Mouse (Mus musculus) midbrain, embryonic 14.5 days (tissue): ENCODE measurements around the gene Dock8. TPM values are rescaled to one million over a fixed set of nuclear protein-coding genes. Genes with fewer than 3 reads are reported as not detected.

Experiments
- ATAC-seq: fragments of 200-750 bp; cut with Nextera tagmentation; 2 replicates; pipeline ENCODE4 v1.8.0; 2017; ENCODE audit warnings: moderate number of reproducible peaks, moderate library complexity; ENCODE audit not compliant: low FRiP score, low TSS enrichment
- DNase-seq: peaks from one replicate; pipeline ENCODE4 v3.0.0-alpha.2; 2015
- H3K27ac ChIP-seq: fragments of 300-500 bp; sonication (generic); replicated peaks from 2 replicates; pipeline ENCODE4 v1.5.1; 2014; ENCODE audit warnings: mild to moderate bottlenecking, low read depth, low read length, moderate library complexity
- H3K27me3 ChIP-seq: fragments of 300-500 bp; sonication (generic); 2 replicates; pipeline ENCODE4 v1.6.1; 2014; ENCODE audit warnings: low read length, control low read depth, mixed read lengths; ENCODE audit not compliant: control insufficient read depth, insufficient read depth
- H3K36me3 ChIP-seq: fragments of 300-500 bp; sonication (generic); 2 replicates; pipeline ENCODE4 v1.6.1; 2014; ENCODE audit warnings: low read length, control low read depth; ENCODE audit not compliant: control insufficient read depth, insufficient read depth
- H3K4me1 ChIP-seq: fragments of 300-500 bp; sonication (generic); 2 replicates; pipeline ENCODE4 v1.6.1; 2014; ENCODE audit warnings: mild to moderate bottlenecking, antibody characterized with exemption, low read length, control low read depth; ENCODE audit not compliant: control insufficient read depth, insufficient read depth
- H3K4me2 ChIP-seq: fragments of 300-500 bp; sonication (generic); 2 replicates; pipeline ENCODE4 v1.6.1; 2014; ENCODE audit warnings: mild to moderate bottlenecking, low read length, moderate library complexity
- H3K4me3 ChIP-seq: fragments of 300-500 bp; sonication (generic); replicated peaks from 2 replicates; pipeline ENCODE4 v1.5.1; 2014; ENCODE audit warnings: low read depth, low read length
- H3K9ac ChIP-seq: fragments of 300-500 bp; sonication (generic); replicated peaks from 2 replicates; pipeline ENCODE4 v1.6.1; 2014; ENCODE audit warnings: mild to moderate bottlenecking, low read length, moderate library complexity
- H3K9me3 ChIP-seq: fragments of 300-500 bp; sonication (generic); 2 replicates; pipeline ENCODE4 v1.6.1; 2016; ENCODE audit warnings: low read length, control low read depth, mixed read lengths; ENCODE audit not compliant: control insufficient read depth
- WGBS: fragments of 180-500 bp; shearing (Covaris S2); extraction: QIAGEN DNeasy Blood & Tissue Kit; methylation state at CpG from one replicate; pipeline ENCODE4 v1.1.7; 2014; 5-methylcytosine and 5-hydroxymethylcytosine counted together
- polyA plus RNA-seq: library from polyadenylated mRNA; unstranded; fragments of >200 nt; fragmentation: Nextera tagmentation; extraction: Ambion mirVana; gene quantifications from 2 replicates; pipeline ENCODE4 v1.2.1, GENCODE M21; 2014

The Dock8 gene
- polyA plus RNA-seq, 1 experiment from 2014 or later, result 0.41 TPM

DNA sequence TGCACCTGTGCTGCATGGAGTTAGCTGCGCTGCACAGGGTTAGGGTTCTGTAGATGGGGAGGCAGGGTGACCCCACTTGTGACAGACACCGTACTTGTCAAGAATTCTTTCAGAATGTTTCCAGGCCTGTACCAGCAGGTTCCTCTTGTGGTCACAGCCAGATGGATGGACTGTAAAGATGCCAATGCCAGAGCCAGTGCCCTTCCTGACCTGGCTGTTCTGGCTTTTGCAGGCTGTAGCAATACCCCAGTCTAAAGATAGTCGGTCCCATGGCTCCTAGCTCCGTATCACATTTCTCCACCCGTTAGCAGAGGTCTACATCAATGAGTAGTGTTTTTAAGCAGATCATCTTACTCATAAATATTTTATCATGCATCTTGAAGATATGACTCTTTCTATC lies 124.1 kb downstream of the Dock8 start:
- Histone ChIP-seq H3K27ac (no peak overlapping the region), H3K4me1 (no peaks in the 10 kb centered on the region), H3K4me3 (no peak overlapping the region), H3K9me3 (no peaks in the 10 kb centered on the region), H3K27me3 (no peaks in the 10 kb centered on the region), H3K9ac (no peak overlapping the region), H3K4me2 (no peak overlapping the region), H3K36me3 (no peaks in the 10 kb centered on the region)
- no peak for DNase-seq
- 89% methylated on average over 5 of the region's 5 CpGs for WGBS
- no peak for ATAC-seq

DNA sequence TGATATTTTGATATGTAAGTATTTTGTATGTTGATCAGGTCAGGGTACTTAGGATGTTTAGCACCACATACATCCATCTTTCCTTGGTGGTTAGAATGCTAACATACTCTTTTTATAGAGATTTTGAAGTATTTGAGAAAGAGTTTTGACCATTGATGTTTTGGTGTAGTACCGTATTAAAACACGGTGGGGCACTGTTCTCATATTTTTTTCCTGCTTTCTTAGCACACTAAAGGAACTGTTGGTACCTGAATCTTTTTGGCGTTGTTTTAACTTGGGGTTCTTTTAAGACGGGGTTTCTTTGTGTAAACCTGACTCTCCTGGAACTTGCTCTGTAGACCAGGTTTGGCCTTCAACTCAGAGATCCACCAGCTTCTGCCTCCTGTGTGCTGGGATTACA lies 133.0 kb downstream of the Dock8 start:
- Histone ChIP-seq H3K4me2 (no peak overlapping the region), H3K27ac (no peak overlapping the region), H3K36me3 (no peaks in the 10 kb centered on the region), H3K9me3 (no peaks in the 10 kb centered on the region), H3K4me3 (no peak overlapping the region), H3K4me1 (no peaks in the 10 kb centered on the region), H3K27me3 (no peaks in the 10 kb centered on the region), H3K9ac (no peak overlapping the region)
- ATAC-seq, result no peak
- DNase-seq, result peak; percentile 75
- 8% methylated on average over 4 of the region's 4 CpGs for WGBS

DNA sequence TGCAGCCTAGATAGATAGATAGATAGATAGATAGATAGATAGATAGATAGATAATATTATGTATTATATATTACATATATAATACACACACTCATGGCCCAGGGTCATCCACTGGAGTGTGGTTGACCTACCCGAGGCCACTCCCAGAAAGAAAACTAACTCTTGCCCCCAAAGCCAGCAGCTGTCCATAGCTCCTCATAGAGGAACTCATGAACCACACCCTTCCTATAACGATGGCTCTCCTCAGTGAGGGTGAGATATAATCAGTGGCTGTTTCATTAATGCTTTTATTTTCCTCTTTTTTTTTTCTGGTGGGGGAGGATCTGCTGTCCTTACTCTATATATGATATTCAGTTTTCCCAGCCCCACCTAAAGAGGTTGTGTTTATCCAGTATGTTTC lies 134.6 kb downstream of the Dock8 start:
- DNase-seq, result no peak
- no peaks in the 10 kb centered on the region for H3K36me3 ChIP-seq
- 89% methylated on average over 2 of the region's 2 CpGs for WGBS
- H3K27me3 ChIP-seq, result no peaks in the 10 kb centered on the region
- H3K9ac ChIP-seq, result no peak overlapping the region
- H3K27ac ChIP-seq, result no peak overlapping the region
- no peaks in the 10 kb centered on the region for H3K9me3 ChIP-seq
- ATAC-seq, result no peak
- no peak overlapping the region for H3K4me3 ChIP-seq
- H3K4me2 ChIP-seq, result no peak overlapping the region
- no peaks in the 10 kb centered on the region for H3K4me1 ChIP-seq

DNA sequence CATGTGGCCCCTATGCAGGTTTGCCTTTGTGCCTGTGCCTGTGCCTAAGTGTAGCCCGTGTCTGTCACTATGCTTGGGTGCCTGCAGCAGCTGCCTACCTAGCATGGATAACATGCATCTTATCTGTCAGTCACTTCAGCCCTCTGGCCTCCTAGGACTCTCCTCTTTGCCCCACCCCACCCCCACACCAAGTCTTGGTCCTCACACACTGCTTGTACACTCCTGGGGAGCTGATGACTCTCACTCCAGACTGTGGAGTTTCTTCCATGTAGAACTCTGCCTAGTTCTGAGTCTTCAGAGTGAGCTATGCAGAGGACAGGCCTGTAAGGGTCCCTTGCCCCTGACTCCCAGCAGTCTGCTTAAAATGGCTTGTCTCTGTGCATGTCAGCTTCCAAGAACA lies 136.8 kb downstream of the Dock8 start:
- no peak overlapping the region for H3K9ac ChIP-seq
- H3K4me3 ChIP-seq, result no peak overlapping the region
- no peaks in the 10 kb centered on the region for H3K36me3 ChIP-seq
- H3K4me1 ChIP-seq, result no peaks in the 10 kb centered on the region
- WGBS, result 66% methylated on average over 1 of the region's 1 CpGs
- no peak for DNase-seq
- H3K27ac ChIP-seq, result no peak overlapping the region
- no peak overlapping the region for H3K4me2 ChIP-seq
- ATAC-seq, result no peak
- no peaks in the 10 kb centered on the region for H3K27me3 ChIP-seq
- no peaks in the 10 kb centered on the region for H3K9me3 ChIP-seq

DNA sequence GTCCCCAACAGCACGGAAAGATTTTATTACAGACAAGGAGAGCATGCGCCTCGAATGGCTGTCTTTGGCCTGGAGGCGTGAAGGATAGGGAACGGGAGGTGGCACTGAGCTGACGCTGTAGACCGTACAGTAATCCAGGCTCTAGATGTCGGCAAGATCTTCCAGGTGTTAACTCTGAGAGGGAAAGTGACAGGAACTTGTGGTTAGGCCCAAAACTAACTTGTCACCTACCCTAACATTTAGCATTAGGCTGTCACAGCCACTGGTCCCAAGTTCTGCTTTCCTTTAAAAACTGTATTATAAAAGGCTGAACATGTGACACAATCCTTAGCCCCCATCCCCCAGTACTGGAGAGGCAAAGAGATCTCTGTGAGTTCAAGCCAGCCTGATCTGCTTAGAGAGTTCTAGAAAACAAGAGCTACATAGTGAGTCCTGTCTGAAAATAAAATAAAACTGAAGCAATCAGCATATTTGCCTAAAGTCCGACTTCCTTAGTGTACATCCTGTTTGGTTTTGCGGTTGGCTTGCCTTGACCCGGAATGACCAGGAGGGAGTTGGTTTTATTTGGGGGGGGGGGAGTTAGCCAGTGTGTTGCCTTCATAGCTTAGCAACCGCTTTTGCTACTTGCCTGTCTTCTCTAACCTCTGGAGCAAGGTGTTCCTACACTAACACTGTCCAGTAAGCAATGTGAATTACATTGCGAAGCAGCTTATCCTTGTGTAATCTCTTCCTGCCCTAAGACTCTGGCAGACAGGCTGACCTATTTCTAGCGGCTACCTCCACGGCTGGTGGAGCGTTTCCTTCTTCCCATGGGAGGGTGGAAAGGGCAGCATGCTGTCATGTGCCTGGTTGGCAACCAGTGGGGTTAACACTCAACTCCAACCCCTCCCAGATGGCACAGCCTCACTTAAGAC lies 138.8 kb downstream of the Dock8 start:
- no peak for DNase-seq
- H3K4me2 ChIP-seq, result no peak overlapping the region
- no peaks in the 10 kb centered on the region for H3K9me3 ChIP-seq
- no peak overlapping the region for H3K4me3 ChIP-seq
- no peaks in the 10 kb centered on the region for H3K4me1 ChIP-seq
- no peaks in the 10 kb centered on the region for H3K27me3 ChIP-seq
- H3K36me3 ChIP-seq, result no peaks in the 10 kb centered on the region
- no peak overlapping the region for H3K9ac ChIP-seq
- no peak for ATAC-seq
- 87% methylated on average over 16 of the region's 16 CpGs for WGBS
- no peak overlapping the region for H3K27ac ChIP-seq

DNA sequence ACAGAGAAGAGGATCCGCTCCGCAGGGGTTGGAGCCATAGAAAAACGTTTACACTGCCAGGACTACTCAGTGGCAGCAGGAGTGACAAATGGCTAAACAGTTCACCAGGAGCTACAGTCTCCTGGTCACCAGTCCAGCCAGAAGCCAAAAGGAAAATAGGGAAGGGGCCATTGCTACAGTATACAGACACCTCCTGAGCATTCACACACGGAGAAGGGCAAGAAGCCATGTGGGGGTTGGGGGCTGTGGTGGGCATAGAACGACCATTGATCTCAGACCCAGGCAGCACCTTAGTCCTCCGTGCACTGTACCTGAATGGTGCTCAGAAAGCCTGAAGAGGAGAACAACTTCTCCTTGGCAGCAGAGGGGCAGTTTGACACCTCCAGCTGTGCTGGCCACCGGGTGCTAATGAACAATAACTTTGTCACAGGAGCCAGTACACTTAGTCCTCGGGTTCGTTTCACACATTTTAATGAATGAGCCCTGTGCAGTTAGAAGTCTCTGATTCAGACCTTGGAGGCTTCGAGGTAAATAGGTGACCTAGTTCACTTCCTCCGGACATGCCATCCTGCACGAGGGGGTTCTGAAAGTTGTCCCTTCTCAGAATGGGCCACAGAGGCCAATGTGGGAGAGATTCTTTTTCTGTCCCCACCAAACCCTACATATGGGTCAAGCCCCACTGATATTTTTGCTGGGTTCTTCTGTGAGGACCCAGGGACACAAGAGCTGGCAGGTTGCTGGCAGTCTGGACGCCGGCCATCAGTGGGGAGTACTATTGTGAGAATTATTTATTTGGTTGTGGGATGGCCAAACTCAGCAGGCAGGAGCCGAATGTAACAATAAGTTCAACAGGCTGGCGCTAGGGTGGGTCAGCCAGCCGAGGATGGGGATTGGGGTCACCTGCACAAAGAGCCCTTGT lies 145.0 kb downstream of the Dock8 start:
- Histone ChIP-seq H3K36me3 (no peaks in the 10 kb centered on the region), H3K9me3 (no peaks in the 10 kb centered on the region), H3K9ac (no peak overlapping the region), H3K27ac (no peak overlapping the region), H3K4me2 (no peak overlapping the region), H3K4me3 (no peak overlapping the region), H3K4me1 (no peaks in the 10 kb centered on the region), H3K27me3 (no peaks in the 10 kb centered on the region)
- WGBS, result 55% methylated on average over 17 of the region's 17 CpGs
- ATAC-seq (no peak), DNase-seq (no peak)

DNA sequence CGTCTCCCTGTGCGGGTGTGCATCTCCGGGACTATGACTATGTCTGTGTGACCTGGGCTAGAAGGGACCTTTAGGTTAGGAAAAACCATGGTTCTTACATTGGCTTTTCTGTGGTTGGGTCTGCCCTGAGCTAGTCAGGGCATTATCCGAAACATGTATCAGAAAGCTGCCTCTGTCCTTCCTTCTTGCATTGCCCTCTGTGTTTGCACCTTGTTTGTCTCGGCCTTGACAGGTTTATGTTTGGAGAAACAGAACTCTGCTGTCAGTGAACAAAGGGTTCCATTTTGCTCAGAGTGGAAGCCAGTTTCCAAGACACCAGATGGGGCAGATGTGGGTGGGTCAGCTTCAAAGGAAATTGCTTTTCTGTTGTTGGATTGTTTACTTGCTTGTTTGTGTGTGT lies 145.8 kb downstream of the Dock8 start:
- DNase-seq (no peak), ATAC-seq (no peak)
- H3K9ac ChIP-seq, result no peak overlapping the region
- no peaks in the 10 kb centered on the region for H3K4me1 ChIP-seq
- WGBS, result 85% methylated on average over 5 of the region's 5 CpGs
- H3K27ac ChIP-seq, result no peak overlapping the region
- H3K27me3 ChIP-seq, result no peaks in the 10 kb centered on the region
- H3K4me3 ChIP-seq, result no peak overlapping the region
- H3K9me3 ChIP-seq, result no peaks in the 10 kb centered on the region
- H3K36me3 ChIP-seq, result no peaks in the 10 kb centered on the region
- no peak overlapping the region for H3K4me2 ChIP-seq

DNA sequence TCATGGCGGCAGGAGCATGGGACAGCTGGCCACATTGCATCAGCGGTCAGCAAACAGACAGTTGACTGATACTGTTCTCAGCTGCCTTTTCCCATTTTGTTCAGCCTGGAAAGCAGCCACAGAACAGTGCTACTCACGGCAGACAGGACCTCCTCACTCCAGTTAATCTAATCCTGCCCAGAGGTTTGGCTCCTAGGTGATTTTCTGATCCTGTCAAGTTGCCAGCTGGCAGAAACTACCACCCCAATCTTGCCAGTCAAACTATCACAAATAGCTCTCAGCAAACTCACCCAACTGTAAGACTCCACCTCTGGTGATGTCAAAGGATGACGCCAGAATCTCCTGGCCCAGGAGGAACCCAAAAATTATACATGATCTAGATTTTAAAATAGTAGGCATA lies 146.8 kb downstream of the Dock8 start:
- ATAC-seq, result no peak
- Histone ChIP-seq H3K4me3 (no peak overlapping the region), H3K4me1 (no peaks in the 10 kb centered on the region), H3K27me3 (no peaks in the 10 kb centered on the region), H3K4me2 (no peak overlapping the region), H3K27ac (no peak overlapping the region), H3K36me3 (no peaks in the 10 kb centered on the region), H3K9me3 (no peaks in the 10 kb centered on the region), H3K9ac (no peak overlapping the region)
- no peak for DNase-seq
- WGBS, result 86% methylated on average over 4 of the region's 4 CpGs
